Mouse (Mus musculus) lung, postnatal 0 days (tissue): ENCODE measurements around the gene Adam15.

Source experiments
- CTCF ChIP-seq: IDR thresholded peaks from 2 replicates; pipeline ENCODE4 v1.5.1; 2016; ENCODE audit warnings: antibody characterized with exemption, mild to moderate bottlenecking
- EP300 ChIP-seq: IDR thresholded peaks from 2 replicates; pipeline ENCODE4 v1.6.1; 2016; ENCODE audit warnings: antibody characterized with exemption, mild to moderate bottlenecking, control low read depth

GRCm38 (mm10) chr3:89337721-89338578, 11.8 kb downstream of the Adam15 start, which contains the start of gene Efna4:
- TF ChIP-seq CTCF, result no peak
- no peak for TF ChIP-seq EP300
